Mouse (Mus musculus) heart, postnatal 0 days (tissue): ENCODE results near the gene Aes.

Source experiments
- CTCF ChIP-seq: IDR thresholded peaks from 2 replicates; pipeline ENCODE4 v1.5.1; 2016; ENCODE audit warnings: antibody characterized with exemption, control low read depth, low read depth
- EP300 ChIP-seq: IDR thresholded peaks from 2 replicates; pipeline ENCODE4 v1.6.1; 2016; ENCODE audit warnings: antibody characterized with exemption, low read depth

- no peak for TF ChIP-seq CTCF
- TF ChIP-seq EP300: no peak
Measured at GRCm38 (mm10) chr10:81575208-81575631, 15.9 kb downstream of the Aes start.
